Mouse (Mus musculus): ENCODE measurements around the gene Psmb5.

DNA sequence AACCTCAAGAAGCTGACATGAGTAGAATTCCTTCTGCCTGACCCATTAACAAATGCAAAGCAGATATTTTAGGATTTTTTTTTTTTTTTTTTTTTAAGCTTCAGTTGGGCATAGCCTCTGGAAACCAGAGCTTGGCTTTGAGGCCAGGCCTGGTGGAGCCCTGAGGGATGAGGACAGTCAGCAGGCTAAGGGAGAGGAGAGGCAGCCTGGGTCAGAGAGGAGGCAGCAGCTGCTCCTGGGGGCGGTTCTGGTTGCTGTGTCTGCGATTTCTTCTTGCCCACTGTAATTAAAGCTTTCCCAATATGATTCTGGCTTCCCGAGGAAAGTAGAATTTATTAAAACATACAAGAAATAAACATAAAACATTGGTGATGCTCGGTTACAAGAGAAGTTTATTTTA, 8.6 kb downstream of the Psmb5 start:
- TF ChIP-seq EP300 (IDR thresholded peaks at IDR 0.05; ENCODE audit: low read depth) (no peak), CTCF (IDR thresholded peaks at IDR 0.05; ENCODE audit: low read depth) (no peak)
